Mouse (Mus musculus): ENCODE results near the gene Rdm1. TPM values are rescaled to one million over a fixed set of nuclear protein-coding genes. Genes with fewer than 3 reads are reported as not detected.

The Rdm1 gene
- polyA plus RNA-seq, 1 experiment from 2014 or later, result 18.9 TPM

DNA sequence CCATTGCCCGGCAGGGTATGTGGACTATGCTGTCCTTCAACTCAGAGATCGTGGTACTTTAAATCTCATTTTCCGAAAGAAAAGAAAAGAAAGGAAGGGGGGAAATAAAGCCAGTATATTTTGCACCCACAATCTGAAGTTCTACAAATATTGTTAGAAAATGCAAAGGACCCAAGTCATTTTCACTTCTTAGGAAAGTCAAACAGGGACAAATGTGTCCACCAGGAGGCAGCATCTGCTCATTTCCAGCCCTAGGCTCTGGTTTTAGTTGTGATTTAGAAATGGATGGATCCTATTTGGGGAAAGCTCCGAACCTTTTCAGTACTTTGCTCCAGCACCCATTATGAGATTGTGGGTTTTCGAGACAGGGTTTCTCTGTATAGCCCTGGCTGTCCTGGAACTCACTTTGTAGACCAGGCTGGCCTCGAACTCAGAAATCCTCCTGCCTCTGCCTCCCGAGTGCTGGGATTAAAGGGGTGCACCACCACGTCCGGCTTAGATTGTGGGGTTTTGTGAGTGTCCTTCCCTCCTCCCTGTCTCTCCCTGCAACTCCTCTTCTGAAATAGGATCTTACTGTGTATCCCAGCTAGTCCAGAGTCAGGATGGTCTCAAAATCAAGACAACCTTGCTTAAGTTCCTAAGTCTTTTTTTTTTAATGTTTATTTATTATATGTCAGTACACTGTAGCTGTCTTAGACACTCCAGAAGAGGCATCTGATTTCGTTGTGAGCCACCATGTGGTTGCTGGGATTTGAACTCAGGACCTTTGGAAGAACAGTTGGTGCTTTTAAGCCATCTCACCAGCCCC is 32.0 kb downstream of the Rdm1 start:
- 31% methylated on average over 10 of the region's 10 CpGs for WGBS
- ATAC-seq (ENCODE audit: low FRiP score, low TSS enrichment) (peak; percentile 41), DNase-seq (ENCODE audit: low spot score) (peak; percentile 79)
- Histone ChIP-seq H3K27me3 (ENCODE audit: control insufficient read depth, insufficient read depth, low read length) (no peaks in the 10 kb centered on the region), H3K4me2 (replicated peaks; ENCODE audit: low read depth) (no peak overlapping the region), H3K4me1 (replicated peaks; ENCODE audit: control insufficient read depth, insufficient read depth) (no peaks in the 10 kb centered on the region), H3K27ac (replicated peaks) (peak overlapping the region; percentile 61; the same call in 1 of the 2 replicates), H3K4me3 (ENCODE audit: low read depth, low read length) (no peak overlapping the region), H3K9ac (ENCODE audit: low read length) (no peak overlapping the region), H3K36me3 (ENCODE audit: control insufficient read depth, insufficient read depth, low read length) (no peaks in the 10 kb centered on the region), H3K9me3 (ENCODE audit: control insufficient read depth, low read length) (no peaks in the 10 kb centered on the region)
- TF ChIP-seq EP300 (optimal IDR thresholded peaks at IDR 0.05) (peak; percentile 2), CTCF (IDR thresholded peaks at IDR 0.05; ENCODE audit: low read depth) (peak; percentile 92)

DNA sequence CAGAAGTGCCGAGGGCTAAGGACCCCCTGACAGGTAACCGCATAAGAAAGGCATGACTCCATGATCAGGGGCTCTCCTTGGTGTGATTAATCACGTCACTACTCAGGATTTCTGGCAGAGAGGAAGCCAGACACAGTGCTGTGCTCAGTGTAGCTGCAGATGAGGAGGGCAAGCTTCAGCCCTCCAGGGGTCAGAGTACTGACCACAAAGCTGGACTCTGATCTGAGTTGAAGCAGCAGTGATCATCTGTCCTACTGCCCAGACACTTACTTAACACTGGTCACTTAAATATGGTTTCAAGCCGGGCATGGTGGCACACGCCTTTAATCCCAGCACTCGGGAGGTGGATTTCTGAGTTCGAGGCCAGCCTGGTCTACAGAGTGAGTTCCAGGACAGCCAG is 34.2 kb downstream of the Rdm1 start:
- Histone ChIP-seq H3K4me3 (ENCODE audit: low read depth, low read length) (no peak overlapping the region), H3K9ac (ENCODE audit: low read length) (no peak overlapping the region), H3K27me3 (ENCODE audit: control insufficient read depth, insufficient read depth, low read length) (no peaks in the 10 kb centered on the region), H3K9me3 (ENCODE audit: control insufficient read depth, low read length) (no peaks in the 10 kb centered on the region), H3K4me2 (replicated peaks; ENCODE audit: low read depth) (no peak overlapping the region), H3K36me3 (ENCODE audit: control insufficient read depth, insufficient read depth, low read length) (no peaks in the 10 kb centered on the region), H3K4me1 (replicated peaks; ENCODE audit: control insufficient read depth, insufficient read depth) (no peaks in the 10 kb centered on the region), H3K27ac (replicated peaks) (no peak overlapping the region)
- TF ChIP-seq CTCF (IDR thresholded peaks at IDR 0.05; ENCODE audit: low read depth) (no peak), EP300 (optimal IDR thresholded peaks at IDR 0.05) (no peak)
- no peak for ATAC-seq (ENCODE audit: low FRiP score, low TSS enrichment)
- DNase-seq (ENCODE audit: low spot score), result no peak
- WGBS, result 72% methylated on average over 7 of the region's 7 CpGs

DNA sequence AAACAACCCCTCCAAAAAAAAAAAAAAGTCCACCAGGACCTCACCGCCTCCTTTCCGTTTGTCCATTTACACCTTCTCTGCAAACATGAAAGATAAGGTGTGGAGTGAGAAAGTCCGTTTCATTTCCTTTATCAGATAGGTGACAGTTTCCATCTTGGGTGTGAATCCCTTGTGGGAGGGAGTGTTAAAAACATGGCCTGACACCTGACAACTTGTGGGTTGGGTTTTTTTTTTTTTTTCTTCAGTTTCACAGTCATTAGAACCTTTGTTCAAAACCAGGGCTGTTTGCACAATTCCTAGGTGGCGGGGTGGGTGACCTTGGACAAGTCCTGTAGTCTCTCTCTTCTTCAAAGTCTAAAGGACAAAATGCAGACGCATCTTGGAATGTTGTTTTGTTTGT is 34.8 kb downstream of the Rdm1 start:
- WGBS, result 29% methylated on average over 5 of the region's 5 CpGs

DNA sequence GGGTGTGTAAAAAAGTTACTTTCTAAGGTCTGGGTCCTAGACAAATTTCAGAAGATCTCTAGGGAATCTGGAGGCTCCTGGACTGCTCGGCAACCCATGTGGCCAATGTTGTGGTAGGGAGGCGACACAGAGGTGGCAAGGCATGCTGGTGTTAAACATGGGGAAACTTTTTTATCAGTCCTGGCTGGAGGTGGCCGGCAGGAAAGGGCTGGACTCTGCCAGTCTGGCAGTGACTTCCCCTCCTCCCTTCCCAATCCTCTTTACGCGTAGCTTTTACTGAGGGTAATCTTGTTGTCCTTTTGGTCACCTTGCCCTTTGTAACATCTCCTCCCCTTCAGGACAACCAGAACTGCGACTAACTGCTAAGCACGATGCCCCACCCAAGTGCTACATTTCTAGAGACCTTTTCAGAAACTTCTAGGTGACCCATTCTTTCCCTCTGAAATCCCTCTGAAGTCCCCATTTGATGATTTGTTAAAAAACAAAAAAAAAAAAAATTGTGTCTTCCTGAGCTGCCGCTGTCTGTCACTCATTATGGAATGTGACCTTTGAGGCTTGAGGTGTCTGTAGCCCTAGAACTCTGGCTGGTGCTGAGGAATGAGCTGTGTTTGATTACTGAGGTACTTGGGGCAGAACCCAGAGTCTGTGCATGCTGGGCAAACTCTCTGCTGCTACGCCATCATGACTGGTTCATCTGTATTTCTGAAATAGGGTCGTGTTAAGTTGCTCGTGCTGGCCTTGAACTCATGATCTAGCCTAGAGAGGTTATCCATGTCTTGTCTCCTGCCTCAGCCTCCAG is 36.4 kb downstream of the Rdm1 start:
- Histone ChIP-seq H3K4me2 (replicated peaks; ENCODE audit: low read depth) (no peak overlapping the region), H3K27me3 (ENCODE audit: control insufficient read depth, insufficient read depth, low read length) (no peaks in the 10 kb centered on the region), H3K27ac (replicated peaks) (no peak overlapping the region), H3K9me3 (ENCODE audit: control insufficient read depth, low read length) (no peaks in the 10 kb centered on the region), H3K9ac (ENCODE audit: low read length) (no peak overlapping the region), H3K36me3 (ENCODE audit: control insufficient read depth, insufficient read depth, low read length) (no peaks in the 10 kb centered on the region), H3K4me3 (ENCODE audit: low read depth, low read length) (no peak overlapping the region), H3K4me1 (replicated peaks; ENCODE audit: control insufficient read depth, insufficient read depth) (no peaks in the 10 kb centered on the region)
- TF ChIP-seq CTCF (IDR thresholded peaks at IDR 0.05; ENCODE audit: low read depth) (no peak), EP300 (optimal IDR thresholded peaks at IDR 0.05) (no peak)
- ATAC-seq (ENCODE audit: low FRiP score, low TSS enrichment), result no peak
- no peak for DNase-seq (ENCODE audit: low spot score)
- WGBS, result 45% methylated on average over 11 of the region's 11 CpGs

More for the DNA sequence above, 34.8 kb downstream of the Rdm1 start:
- Histone ChIP-seq H3K36me3 (ENCODE audit: control insufficient read depth, insufficient read depth, low read length) (no peaks in the 10 kb centered on the region), H3K4me3 (ENCODE audit: low read depth, low read length) (no peak overlapping the region), H3K27ac (replicated peaks) (no peak overlapping the region), H3K27me3 (ENCODE audit: control insufficient read depth, insufficient read depth, low read length) (no peaks in the 10 kb centered on the region), H3K4me1 (replicated peaks; ENCODE audit: control insufficient read depth, insufficient read depth) (no peaks in the 10 kb centered on the region), H3K9me3 (ENCODE audit: control insufficient read depth, low read length) (no peaks in the 10 kb centered on the region), H3K4me2 (replicated peaks; ENCODE audit: low read depth) (no peak overlapping the region), H3K9ac (ENCODE audit: low read length) (no peak overlapping the region)
- TF ChIP-seq CTCF (IDR thresholded peaks at IDR 0.05; ENCODE audit: low read depth) (no peak), EP300 (optimal IDR thresholded peaks at IDR 0.05) (no peak)
- DNase-seq (ENCODE audit: low spot score) (no peak), ATAC-seq (ENCODE audit: low FRiP score, low TSS enrichment) (no peak)

DNA sequence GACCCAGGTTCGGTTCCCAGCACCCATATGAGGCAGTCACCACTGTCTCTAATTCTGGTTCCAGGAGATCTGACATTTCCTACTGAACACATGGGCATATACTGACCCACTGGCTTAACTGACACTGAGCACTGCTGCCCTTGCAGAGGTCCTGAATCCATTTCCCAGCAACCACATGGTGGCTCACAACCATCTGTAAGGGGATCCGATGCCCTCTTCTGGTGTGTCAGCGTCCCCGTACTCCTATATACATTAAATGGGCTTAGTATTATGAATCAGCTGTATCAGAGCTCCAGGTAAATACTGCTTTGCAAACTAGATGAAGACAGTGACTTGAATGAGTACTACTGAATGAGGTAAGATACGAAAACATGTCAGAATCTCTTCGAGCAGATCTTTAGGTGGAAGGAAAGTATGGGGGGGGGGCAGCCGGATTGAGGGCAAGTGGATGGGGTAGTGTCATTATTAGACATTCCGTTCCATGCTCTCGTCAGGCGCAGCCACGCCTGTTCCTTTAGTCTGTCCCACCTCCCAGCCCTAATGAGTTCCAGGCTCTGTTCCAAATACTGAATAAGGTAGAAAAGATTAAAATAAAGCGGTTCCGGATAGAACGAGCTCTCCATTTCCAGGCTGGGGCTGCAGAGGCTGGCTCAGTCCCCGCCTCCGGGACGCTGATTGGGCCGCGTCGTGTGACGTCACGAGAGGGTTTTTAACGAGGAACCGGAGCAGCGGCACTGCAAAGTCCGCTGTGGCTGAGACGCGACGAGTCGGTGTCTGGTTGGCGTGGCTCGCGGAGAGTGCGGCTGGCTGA is 38.0 kb downstream of the Rdm1 start, which contains the start of gene Arl4d:
Gene Arl4d, plus strand, starts transcription at position 717 of the 811 bp plus-strand sequence.
- DNase-seq (ENCODE audit: low spot score) (peak; percentile 95), ATAC-seq (ENCODE audit: low FRiP score, low TSS enrichment) (peak; percentile 93)
- Histone ChIP-seq H3K9me3 (ENCODE audit: control insufficient read depth, low read length) (no peaks in the 10 kb centered on the region), H3K4me3 (ENCODE audit: low read depth, low read length) (peak within 1 kb of the TSS; percentile 64), H3K36me3 (ENCODE audit: control insufficient read depth, insufficient read depth, low read length) (no peaks in the 10 kb centered on the region), H3K27ac (replicated peaks) (peak within 1 kb of the TSS; percentile 86), H3K9ac (ENCODE audit: low read length) (peak within 1 kb of the TSS; percentile 68), H3K27me3 (ENCODE audit: control insufficient read depth, insufficient read depth, low read length) (no peaks in the 10 kb centered on the region), H3K4me2 (replicated peaks; ENCODE audit: low read depth) (peak within 1 kb of the TSS; percentile 87), H3K4me1 (replicated peaks; ENCODE audit: control insufficient read depth, insufficient read depth) (peaks cover 3% of the 10 kb centered on the region; the same call in 1 of the 2 replicates)
- TF ChIP-seq CTCF (IDR thresholded peaks at IDR 0.05; ENCODE audit: low read depth) (peak; percentile 43), EP300 (optimal IDR thresholded peaks at IDR 0.05) (no peak)
- WGBS, result 6% methylated on average over 34 of the region's 34 CpGs
